Mouse (Mus musculus): ENCODE measurements around the gene Nab1. TPM values are rescaled to one million over a fixed set of nuclear protein-coding genes. Genes with fewer than 3 reads are reported as not detected.

Nab1 gene
- total RNA-seq, 2 experiments from 2014 or later = 19.8 to 22.7 TPM

Other genes with a start within 250 kb of the Nab1 start
- gene Nemp2, start 130.0 kb upstream of the Nab1 start, total RNA-seq (2021) = 1 to 10 TPM; 1.7 to 2.7 TPM
- 1 to 10 TPM; 5.6 to 6.7 TPM for gene Mfsd6, start 226.8 kb upstream of the Nab1 start, total RNA-seq (2021)